Mouse (Mus musculus) frontal cortex, postnatal 25 days (tissue): Measurements from ENCODE around the gene Syt16.

Experiments
- DNase-seq, 2 experiments: peaks; one replicate each; pipeline ENCODE4 v3.0.0; 2022; ENCODE audit warnings: low spot score in 2 of 2

Gene Syt16

GRCm38 (mm10) chr12:73997297-73998127 is at the start of gene Syt16:
Gene Syt16 (plus strand): TSS chr12:73997661.
- peak; percentile 36 to 39 for DNase-seq

- no peak for DNase-seq
Observed at GRCm38 (mm10) chr12:73948415-73948814, 49.0 kb upstream of the Syt16 start.

- peak; percentile 25 to 26 for DNase-seq
Observed at GRCm38 (mm10) chr12:73949318-73950058, 48.0 kb upstream of the Syt16 start.

- no peak for DNase-seq
Observed at GRCm38 (mm10) chr12:73952879-73953278, 44.6 kb upstream of the Syt16 start.

- DNase-seq = no peak
Observed at GRCm38 (mm10) chr12:73953420-73954186, 43.9 kb upstream of the Syt16 start.

- no peak for DNase-seq
Observed at GRCm38 (mm10) chr12:73954785-73955184, 42.7 kb upstream of the Syt16 start.

- DNase-seq = no peak
Observed at GRCm38 (mm10) chr12:73957676-73958075, 39.8 kb upstream of the Syt16 start.

GRCm38 (mm10) chr12:73958830-73959229 is 38.6 kb upstream of the Syt16 start:
- DNase-seq = no peak

GRCm38 (mm10) chr12:73964291-73965281 is 32.9 kb upstream of the Syt16 start, which contains the start of gene Snapc1:
Gene Snapc1 (plus strand): TSS chr12:73964481.
- DNase-seq = peak; percentile 95

- DNase-seq = no peak
Observed at GRCm38 (mm10) chr12:73969142-73969541, 28.3 kb upstream of the Syt16 start.

- DNase-seq = no peak
Observed at GRCm38 (mm10) chr12:73974584-73974983, 22.9 kb upstream of the Syt16 start.

- no peak for DNase-seq
Observed at GRCm38 (mm10) chr12:73978144-73978543, 19.3 kb upstream of the Syt16 start.

GRCm38 (mm10) chr12:73979667-73980066 is 17.8 kb upstream of the Syt16 start:
- DNase-seq = no peak

GRCm38 (mm10) chr12:73982533-73982932 is 14.9 kb upstream of the Syt16 start:
- DNase-seq = peak; percentile 57 to 65

- DNase-seq = no peak
Observed at GRCm38 (mm10) chr12:73986299-73986698, 11.2 kb upstream of the Syt16 start.

- DNase-seq = no peak
Observed at GRCm38 (mm10) chr12:73988393-73989008, 9.0 kb upstream of the Syt16 start.

- DNase-seq = no peak
Observed at GRCm38 (mm10) chr12:73989594-73989993, 7.9 kb upstream of the Syt16 start.

- no peak for DNase-seq
Observed at GRCm38 (mm10) chr12:73996906-73997296, 560 bp upstream of the Syt16 start.

- DNase-seq = no peak
Observed at GRCm38 (mm10) chr12:73998128-73998456, 631 bp downstream of the Syt16 start.

- no peak for DNase-seq
Observed at GRCm38 (mm10) chr12:74002449-74002848, 5.0 kb downstream of the Syt16 start.
